Mouse (Mus musculus) lung, embryonic 15.5 days (tissue): ENCODE data around the gene Bace1. TPM values are rescaled to one million over a fixed set of nuclear protein-coding genes. Genes with fewer than 3 reads are reported as not detected.
"Not testable (repeated sequence)": the region's sequence is repeated elsewhere in the genome, so short reads cannot be mapped to it uniquely, and the experiment has no call there.

ENCODE experiments used
- ATAC-seq: fragments of 200-750 bp; cut with Nextera tagmentation; 2 replicates; pipeline ENCODE4 v1.8.0; 2017; ENCODE audit warnings: moderate number of reproducible peaks, borderline replicate concordance; ENCODE audit not compliant: low FRiP score, low TSS enrichment; ENCODE audit errors: extremely low read depth
- H3K27ac ChIP-seq: fragments of 300-500 bp; sonication (generic); 2 replicates; pipeline ENCODE4 v1.5.1; 2015; ENCODE audit warnings: moderate library complexity, mild to moderate bottlenecking, inconsistent platforms
- H3K27me3 ChIP-seq: fragments of 300-500 bp; sonication (generic); 2 replicates; pipeline ENCODE4 v1.6.1; 2015; ENCODE audit warnings: inconsistent platforms
- H3K36me3 ChIP-seq: fragments of 300-500 bp; sonication (generic); 2 replicates; pipeline ENCODE4 v1.6.1; 2015; ENCODE audit warnings: inconsistent platforms
- H3K4me1 ChIP-seq: fragments of 300-500 bp; sonication (generic); 2 replicates; pipeline ENCODE4 v1.6.1; 2015; ENCODE audit warnings: inconsistent platforms
- H3K4me2 ChIP-seq: fragments of 300-500 bp; sonication (generic); 2 replicates; pipeline ENCODE4 v1.6.1; 2015; ENCODE audit warnings: inconsistent platforms, mild to moderate bottlenecking, moderate library complexity
- H3K4me3 ChIP-seq: fragments of 300-500 bp; sonication (generic); 2 replicates; pipeline ENCODE4 v1.5.1; 2015; ENCODE audit warnings: mild to moderate bottlenecking, inconsistent platforms
- H3K9ac ChIP-seq: fragments of 300-500 bp; sonication (generic); 2 replicates; pipeline ENCODE4 v1.6.1; 2015; ENCODE audit warnings: inconsistent platforms
- H3K9me3 ChIP-seq: fragments of 300-500 bp; sonication (generic); 2 replicates; pipeline ENCODE4 v1.6.1; 2016; ENCODE audit warnings: inconsistent platforms
- WGBS: fragments of 180-500 bp; shearing (Covaris S2); methylation state at CpG from one replicate; pipeline ENCODE4 v1.1.7; 2015; 5-methylcytosine and 5-hydroxymethylcytosine counted together
- polyA plus RNA-seq: library from polyadenylated mRNA; unstranded; fragments of >200 nt; fragmentation: Nextera tagmentation; extraction: Ambion mirVana; gene quantifications from 2 replicates; pipeline ENCODE4 v1.2.1, GENCODE M21; 2015

Gene Bace1
- polyA plus RNA-seq, 1 experiment from 2014 or later = 26.2 TPM

- WGBS = 11% methylated on average over 17 of the region's 17 CpGs
- Histone ChIP-seq H3K4me2 (peak overlapping the region; percentile 94), H3K36me3 (no peaks in the 10 kb centered on the region), H3K27ac (peak overlapping the region; percentile 53; the same call in 1 of the 2 replicates), H3K4me3 (peak overlapping the region; percentile 86), H3K9ac (peak overlapping the region; percentile 74), H3K27me3 (no peaks in the 10 kb centered on the region), H3K9me3 (no peaks in the 10 kb centered on the region), H3K4me1 (peaks cover 24% of the 10 kb centered on the region)
- 0 out of 2 replicates have a peak, but pooled peaks have one; percentile 43 for ATAC-seq
Observed at GRCm38 (mm10) chr9:45839139-45839981, 980 bp downstream of the Bace1 start.

- WGBS = 63% methylated on average over 7 of the region's 7 CpGs
- Histone ChIP-seq H3K4me2 (peak overlapping the region; percentile 94), H3K27me3 (no peaks in the 10 kb centered on the region), H3K36me3 (no peaks in the 10 kb centered on the region), H3K4me3 (peak overlapping the region; percentile 86), H3K9ac (peak overlapping the region; percentile 74), H3K9me3 (no peaks in the 10 kb centered on the region), H3K27ac (no peak overlapping the region), H3K4me1 (peaks cover 24% of the 10 kb centered on the region)
- ATAC-seq = no peak
Observed at GRCm38 (mm10) chr9:45839982-45840300, 1.6 kb downstream of the Bace1 start.

GRCm38 (mm10) chr9:45840331-45840730 is 2.0 kb downstream of the Bace1 start:
- Histone ChIP-seq H3K4me2 (peak overlapping the region; percentile 94), H3K27me3 (no peaks in the 10 kb centered on the region), H3K4me1 (peaks cover 24% of the 10 kb centered on the region), H3K27ac (no peak overlapping the region), H3K9ac (0 out of 2 replicates have a peak overlapping the region, but pooled peaks have one; percentile 74), H3K36me3 (no peaks in the 10 kb centered on the region), H3K9me3 (no peaks in the 10 kb centered on the region), H3K4me3 (peak overlapping the region; percentile 86; the same call in 1 of the 2 replicates)
- ATAC-seq = no peak
- 42% methylated on average over 5 of the region's 5 CpGs for WGBS

GRCm38 (mm10) chr9:45841458-45841857 is 3.1 kb downstream of the Bace1 start:
- Histone ChIP-seq H3K27me3 (no peaks in the 10 kb centered on the region), H3K36me3 (no peaks in the 10 kb centered on the region), H3K4me2 (no peak overlapping the region), H3K4me3 (no peak overlapping the region), H3K4me1 (peaks cover 24% of the 10 kb centered on the region), H3K9me3 (no peaks in the 10 kb centered on the region), H3K27ac (no peak overlapping the region), H3K9ac (no peak overlapping the region)
- 56% methylated on average over 6 of the region's 6 CpGs for WGBS
- ATAC-seq = no peak

DNA sequence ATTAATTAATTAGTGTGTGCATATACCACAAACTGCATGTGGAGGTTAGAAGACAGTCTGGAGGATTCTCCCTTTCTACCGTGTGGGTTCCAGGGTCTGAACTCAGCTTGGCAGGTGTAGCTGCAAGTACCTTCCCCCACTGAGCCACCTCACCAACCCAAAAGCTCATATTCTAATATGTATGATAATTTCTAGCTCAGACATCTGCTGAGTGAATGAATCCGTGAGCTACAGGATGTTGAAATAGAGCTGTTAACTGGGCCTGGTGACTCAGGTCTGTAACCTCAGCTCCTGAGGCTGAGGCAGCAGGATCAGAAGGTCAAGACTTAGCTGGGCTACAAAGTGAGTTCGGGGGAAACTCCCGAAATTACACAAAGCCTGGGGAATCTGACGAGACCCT is 4.6 kb downstream of the Bace1 start:
- WGBS = 71% methylated on average over 5 of the region's 5 CpGs
- no peak overlapping the region for H3K27ac ChIP-seq
- no peak overlapping the region for H3K4me3 ChIP-seq
- peaks cover 24% of the 10 kb centered on the region for H3K4me1 ChIP-seq
- no peak overlapping the region for H3K4me2 ChIP-seq
- no peaks in the 10 kb centered on the region for H3K9me3 ChIP-seq
- no peaks in the 10 kb centered on the region for H3K36me3 ChIP-seq
- no peak overlapping the region for H3K9ac ChIP-seq
- ATAC-seq = no peak
- H3K27me3 ChIP-seq = no peaks in the 10 kb centered on the region

DNA sequence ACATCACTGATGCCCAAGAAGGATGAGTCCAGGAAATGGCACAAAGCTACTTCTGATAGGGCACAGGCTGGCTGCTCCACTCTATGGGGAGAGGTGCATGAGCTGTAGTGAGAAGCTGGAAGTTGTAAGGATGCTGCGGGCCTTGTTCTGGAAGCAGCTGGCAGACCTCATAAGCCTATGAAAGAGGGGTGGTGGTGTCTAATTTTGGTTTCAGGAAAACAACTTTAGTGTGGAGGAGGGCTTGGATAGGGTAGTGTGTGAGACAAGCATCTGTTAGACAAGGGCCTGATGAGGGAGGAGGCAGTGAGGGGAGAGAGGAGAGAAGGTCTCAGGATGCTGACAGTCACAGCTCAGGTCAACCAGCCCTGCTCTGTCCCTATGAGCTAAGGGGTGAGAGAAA is 5.4 kb downstream of the Bace1 start:
- H3K9me3 ChIP-seq = no peaks in the 10 kb centered on the region
- H3K4me1 ChIP-seq = peaks cover 24% of the 10 kb centered on the region
- no peak overlapping the region for H3K27ac ChIP-seq
- 95% methylated on average over 1 of the region's 1 CpGs for WGBS
- H3K9ac ChIP-seq = no peak overlapping the region
- no peak overlapping the region for H3K4me2 ChIP-seq
- no peaks in the 10 kb centered on the region for H3K27me3 ChIP-seq
- H3K4me3 ChIP-seq = no peak overlapping the region
- ATAC-seq = no peak
- no peaks in the 10 kb centered on the region for H3K36me3 ChIP-seq

DNA sequence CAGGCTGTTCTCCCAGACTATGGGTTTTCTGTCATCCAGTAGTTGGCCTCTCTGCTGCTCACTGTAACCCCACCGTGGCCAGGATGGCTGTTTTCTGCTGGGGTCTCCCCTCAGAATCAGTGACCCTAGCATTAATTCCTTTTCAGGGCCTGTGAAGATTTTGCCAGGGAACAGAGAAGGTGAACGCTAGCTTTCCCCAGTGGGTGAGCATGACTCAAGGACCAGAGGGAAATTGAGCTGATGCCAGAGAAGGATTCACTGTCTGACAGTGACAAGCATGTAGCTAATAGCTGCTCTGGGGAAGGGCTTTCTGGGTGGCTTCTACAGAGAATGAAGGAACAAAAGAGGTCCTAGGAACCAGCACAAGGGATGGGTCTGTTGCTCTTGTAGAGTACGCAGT is 7.2 kb downstream of the Bace1 start:
- no peak for ATAC-seq

GRCm38 (mm10) chr9:45846176-45846575 is 7.8 kb downstream of the Bace1 start:
- H3K4me2 ChIP-seq, ATAC-seq, H3K4me3 ChIP-seq, H3K27me3 ChIP-seq, H3K27ac ChIP-seq, H3K36me3 ChIP-seq, H3K9ac ChIP-seq, H3K9me3 ChIP-seq: not testable (repeated sequence)
- peaks cover 21% of the 10 kb centered on the region for H3K4me1 ChIP-seq
- WGBS = 58% methylated on average over 2 of the region's 2 CpGs

More for the DNA sequence above, 7.2 kb downstream of the Bace1 start:
- no peak overlapping the region for H3K9ac ChIP-seq
- WGBS = 85% methylated on average over 3 of the region's 3 CpGs
- no peak overlapping the region for H3K4me2 ChIP-seq
- H3K27me3 ChIP-seq = no peaks in the 10 kb centered on the region
- no peak overlapping the region for H3K27ac ChIP-seq
- H3K4me3 ChIP-seq = no peak overlapping the region
- H3K9me3 ChIP-seq = no peaks in the 10 kb centered on the region
- H3K4me1 ChIP-seq = peaks cover 23% of the 10 kb centered on the region
- no peaks in the 10 kb centered on the region for H3K36me3 ChIP-seq

DNA sequence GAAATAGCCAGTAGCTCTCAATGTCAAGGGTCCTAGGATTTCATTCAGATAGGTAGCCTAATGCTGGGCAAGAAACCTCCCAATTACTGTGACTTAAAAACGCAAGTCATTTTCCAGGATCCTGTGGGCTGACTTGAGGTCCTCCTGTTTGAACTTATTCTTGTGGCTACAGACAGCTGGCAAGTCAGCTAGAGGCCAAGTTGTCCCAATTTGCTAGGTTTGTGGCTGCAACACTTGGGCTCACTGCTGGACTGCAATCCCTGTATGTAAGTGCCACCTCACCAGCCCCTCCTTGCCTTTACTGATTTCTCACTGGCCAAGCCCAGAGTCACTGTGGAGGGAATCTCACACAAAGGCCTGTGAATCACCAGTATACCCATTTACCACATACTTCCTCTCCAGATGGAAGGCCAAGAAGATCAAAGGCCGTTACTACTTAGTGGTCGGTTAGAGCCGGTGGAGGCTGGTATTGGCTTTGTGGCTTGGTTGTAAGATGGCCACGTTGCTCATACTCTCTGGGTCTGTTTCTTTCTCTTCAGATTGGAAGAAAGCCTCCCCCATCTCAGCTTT is 8.6 kb downstream of the Bace1 start:
- WGBS = 82% methylated on average over 5 of the region's 5 CpGs
- no peak for ATAC-seq

DNA sequence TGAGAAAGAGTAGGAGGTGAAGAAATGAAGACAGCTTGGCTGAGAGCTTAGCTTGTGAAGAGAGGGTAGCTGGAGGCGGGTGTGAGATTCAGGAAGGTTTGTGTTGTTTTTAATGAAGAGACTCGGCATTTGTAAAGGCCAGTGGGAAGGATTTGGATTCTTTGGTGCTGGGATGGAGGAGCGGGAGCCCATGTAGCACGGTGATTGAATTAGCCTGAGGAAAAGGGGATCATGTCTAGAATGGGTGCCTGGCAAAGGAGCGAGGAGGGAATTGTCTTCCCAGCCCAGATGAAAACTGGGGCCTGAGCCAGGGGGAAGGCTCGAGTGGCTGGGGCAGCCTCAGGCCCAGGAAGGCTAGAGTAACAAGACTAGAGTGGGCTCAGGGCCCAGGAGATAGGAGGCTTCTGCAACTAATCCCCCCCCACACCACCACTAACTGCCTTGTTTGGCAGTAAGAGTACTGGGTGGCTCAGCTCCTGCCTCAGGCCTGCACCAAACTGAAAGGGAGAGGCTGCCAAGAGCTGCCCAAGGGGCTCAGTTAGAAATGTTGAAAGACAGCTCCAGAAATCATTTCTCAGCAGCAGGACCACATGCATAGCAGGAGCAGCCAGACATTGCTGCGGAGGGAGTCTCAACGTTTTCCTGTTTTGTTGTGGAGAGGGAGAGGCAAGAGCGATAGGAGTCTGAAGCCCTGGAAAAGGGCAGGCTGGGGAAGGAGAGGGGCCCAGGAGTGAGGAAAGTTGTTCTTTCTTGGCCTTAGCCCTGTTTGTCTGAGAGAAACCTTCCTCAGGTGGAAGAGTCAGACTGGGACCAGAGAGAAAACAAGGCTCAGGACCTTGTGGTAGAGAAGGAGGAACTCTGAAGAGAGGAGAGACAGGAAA is 11.4 kb downstream of the Bace1 start:
- Histone ChIP-seq H3K4me3 (no peak overlapping the region), H3K9me3 (no peaks in the 10 kb centered on the region), H3K27me3 (no peaks in the 10 kb centered on the region), H3K9ac (no peak overlapping the region), H3K4me1 (peaks cover 17% of the 10 kb centered on the region), H3K36me3 (no peaks in the 10 kb centered on the region), H3K4me2 (no peak overlapping the region), H3K27ac (peak overlapping the region; percentile 86)
- peak; percentile 87 for ATAC-seq
- 52% methylated on average over 9 of the region's 9 CpGs for WGBS

More for the DNA sequence above, 8.6 kb downstream of the Bace1 start:
- H3K4me2 ChIP-seq = no peak overlapping the region
- no peak overlapping the region for H3K4me3 ChIP-seq
- no peaks in the 10 kb centered on the region for H3K36me3 ChIP-seq
- H3K27me3 ChIP-seq = no peaks in the 10 kb centered on the region
- no peak overlapping the region for H3K9ac ChIP-seq
- H3K4me1 ChIP-seq = peaks cover 17% of the 10 kb centered on the region
- no peak overlapping the region for H3K27ac ChIP-seq
- no peaks in the 10 kb centered on the region for H3K9me3 ChIP-seq

GRCm38 (mm10) chr9:45850528-45851155 is 12.3 kb downstream of the Bace1 start:
- no peak overlapping the region for H3K4me2 ChIP-seq

More at GRCm38 (mm10) chr9:45850528-45851155, 12.3 kb downstream of the Bace1 start:
- H3K4me1 ChIP-seq = peaks cover 17% of the 10 kb centered on the region
- no peak for ATAC-seq
- H3K36me3 ChIP-seq = 0 out of 2 replicates have a peak, but pooled peaks cover 6% of the 10 kb centered on the region
- H3K9ac ChIP-seq = no peak overlapping the region
- H3K27ac ChIP-seq = peak overlapping the region; percentile 86
- H3K9me3 ChIP-seq = no peaks in the 10 kb centered on the region
- H3K27me3 ChIP-seq = no peaks in the 10 kb centered on the region
- no peak overlapping the region for H3K4me3 ChIP-seq
- WGBS = 72% methylated on average over 8 of the region's 8 CpGs
